Mouse (Mus musculus) spleen, adult 2 months (tissue): ENCODE results near the gene Tirap.

Source experiments
- CTCF ChIP-seq: fragments of 200-500 bp; IDR thresholded peaks from 2 replicates; pipeline ENCODE4 v1.5.1; 2011; ENCODE audit warnings: mild to moderate bottlenecking, inconsistent platforms; ENCODE audit not compliant: insufficient read depth, insufficient read length, insufficient replicate concordance; ENCODE audit errors: extremely low read depth
- POLR2A ChIP-seq: fragments of 200-500 bp; IDR thresholded peaks from 2 replicates; pipeline ENCODE4 v1.6.1; 2011; ENCODE audit warnings: low read depth, low read length, inconsistent platforms

DNA sequence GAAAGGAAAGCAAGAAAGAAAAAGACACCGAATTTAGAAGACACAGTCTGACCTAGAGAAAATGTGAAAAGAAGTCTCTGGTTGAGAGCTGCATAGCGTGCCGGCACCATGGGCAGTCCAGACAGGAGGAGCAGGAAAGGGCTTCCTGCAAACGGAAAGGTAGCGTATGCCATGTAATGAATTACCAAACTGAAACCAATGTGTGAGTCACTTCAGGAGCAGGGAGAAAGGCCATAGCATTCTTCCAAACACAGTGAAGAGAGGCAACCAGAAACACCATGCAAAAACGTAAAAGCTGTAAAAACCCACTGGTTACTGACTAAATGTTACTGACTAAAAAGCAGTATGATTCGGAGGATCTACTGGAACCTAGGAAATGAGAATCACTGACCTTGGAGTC lies 38.4 kb downstream of the Tirap start:
- TF ChIP-seq CTCF (no peak), POLR2A (no peak)
